Mouse (Mus musculus) spleen, adult 10 weeks (tissue): ENCODE data around the gene Zfp941. TPM values are rescaled to one million over a fixed set of nuclear protein-coding genes. Genes with fewer than 3 reads are reported as not detected.

Source experiments
- polyA plus RNA-seq: library from polyadenylated mRNA; stranded (reverse); fragments of 350-450 nt; fragmentation: Illumina TruSeq; extraction: RNeasy Lipid Tissue Mini Kit (QIAGEN cat#74804); gene quantifications from one replicate; pipeline ENCODE4 v1.2.3, GENCODE M21; 2015; ENCODE audit warnings: low replicate concordance; ENCODE audit not compliant: insufficient read depth

The Zfp941 gene
- polyA plus RNA-seq: not detected

GRCm38 (mm10) chr7:140821653-140822329 is at the start of gene Zfp941:
TSS of gene Zfp941 (minus strand) at chr7:140822178.

GRCm38 (mm10) chr7:140857550-140858505 is 35.9 kb upstream of the Zfp941 start, which contains the start of gene Bet1l:
TSS of gene Bet1l (minus strand) at chr7:140857577.

GRCm38 (mm10) chr7:140856785-140857549 is 35.0 kb upstream of the Zfp941 start, which contains the start of gene Ric8a:
TSS of gene Ric8a (plus strand) at chr7:140856957.

GRCm38 (mm10) chr7:140855860-140856784 is 34.1 kb upstream of the Zfp941 start, which contains the start of gene Gm45785:
TSS of gene Gm45785 (minus strand) at chr7:140856331.

GRCm38 (mm10) chr7:140847755-140848580 is 26.0 kb upstream of the Zfp941 start, which contains the start of gene Odf3:
TSS of gene Odf3 (plus strand) at chr7:140847805.

GRCm38 (mm10) chr7:140844905-140845665 is 23.1 kb upstream of the Zfp941 start, which contains the start of gene Scgb1c1:
TSS of gene Scgb1c1 (plus strand) at chr7:140845547.

GRCm38 (mm10) chr7:140834968-140835757 is 13.2 kb upstream of the Zfp941 start, which contains the start of gene Urah:
TSS of gene Urah (plus strand) at chr7:140835018.

GRCm38 (mm10) chr7:140787406-140788052 is 34.4 kb downstream of the Zfp941 start, which contains the start of gene Syce1:
TSS of gene Syce1 (minus strand) at chr7:140787852.

GRCm38 (mm10) chr7:140763447-140764020 is 58.4 kb downstream of the Zfp941 start, which contains the start of gene Cyp2e1:
TSS of gene Cyp2e1 (plus strand) at chr7:140763739.

Other genes with a start within 250 kb of the Zfp941 start
- gene Olfr46, start 220.9 kb downstream of the Zfp941 start, polyA plus RNA-seq: not detected
- not detected for gene Olfr61, start 193.2 kb downstream of the Zfp941 start, polyA plus RNA-seq
- not detected for gene Olfr53, start 175.7 kb downstream of the Zfp941 start, polyA plus RNA-seq
- not detected for gene Olfr539, start 162.2 kb downstream of the Zfp941 start, polyA plus RNA-seq
- not detected for gene Olfr45, start 140.2 kb downstream of the Zfp941 start, polyA plus RNA-seq
- not detected for gene Olfr541, start 124.9 kb downstream of the Zfp941 start, polyA plus RNA-seq
- 5.1 TPM for gene Cyp2e1, start 58.4 kb downstream of the Zfp941 start, polyA plus RNA-seq
- 0.75 TPM for gene Syce1, start 34.3 kb downstream of the Zfp941 start, polyA plus RNA-seq
- not detected for gene Urah, start 12.8 kb upstream of the Zfp941 start, polyA plus RNA-seq
- gene Scgb1c1, start 23.4 kb upstream of the Zfp941 start, polyA plus RNA-seq: not detected
- gene Odf3, start 25.6 kb upstream of the Zfp941 start, polyA plus RNA-seq: not detected
- not detected for gene Gm45785, start 34.2 kb upstream of the Zfp941 start, polyA plus RNA-seq
- gene Ric8a, start 34.8 kb upstream of the Zfp941 start, polyA plus RNA-seq: 50.8 TPM
- 16.2 TPM for gene Bet1l, start 35.4 kb upstream of the Zfp941 start, polyA plus RNA-seq
- gene Psmd13, start 59.8 kb upstream of the Zfp941 start, polyA plus RNA-seq: 119 TPM
- 10.2 TPM for gene Sirt3, start 60.1 kb upstream of the Zfp941 start, polyA plus RNA-seq
- gene Cox8b, start 78.3 kb upstream of the Zfp941 start, polyA plus RNA-seq: not detected
- 0.07 TPM for gene Nlrp6, start 98.7 kb upstream of the Zfp941 start, polyA plus RNA-seq
- gene Pgghg, start 119.2 kb upstream of the Zfp941 start, polyA plus RNA-seq: 11.0 TPM
- 0.47 TPM for gene Ifitm5, start 128.1 kb upstream of the Zfp941 start, polyA plus RNA-seq
- not detected for gene Gm45717, start 133.8 kb upstream of the Zfp941 start, polyA plus RNA-seq
- gene Ifitm2, start 133.8 kb upstream of the Zfp941 start, polyA plus RNA-seq: 142 TPM
- gene Ifitm1, start 145.0 kb upstream of the Zfp941 start, polyA plus RNA-seq: 72.5 TPM
- 262 TPM for gene Ifitm3, start 188.6 kb upstream of the Zfp941 start, polyA plus RNA-seq
- 60.0 TPM for gene Ifitm6, start 195.7 kb upstream of the Zfp941 start, polyA plus RNA-seq
- not detected for gene Gm17387, start 207.0 kb upstream of the Zfp941 start, polyA plus RNA-seq
- 0.21 TPM for gene B4galnt4, start 238.9 kb upstream of the Zfp941 start, polyA plus RNA-seq